Mouse (Mus musculus) kidney, adult 2 months (tissue): ENCODE data around the gene Eed. TPM values are rescaled to one million over a fixed set of nuclear protein-coding genes. Genes with fewer than 3 reads are reported as not detected.
A peak's percentile ranks its signal among the peaks of the same experiment; 100 is the strongest.

Experiments used
- DNase-seq: peaks from one replicate; pipeline ENCODE4 v3.0.0; 2021
- H3K27ac ChIP-seq: fragments of 200-500 bp; 2 replicates; pipeline ENCODE4 v1.5.1; 2012; ENCODE audit warnings: low read depth, low read length, control low read depth, inconsistent platforms; ENCODE audit not compliant: insufficient read depth
- H3K27me3 ChIP-seq: fragments of 200-500 bp; replicated peaks from 2 replicates; pipeline ENCODE4 v1.6.1; 2012; ENCODE audit warnings: mild to moderate bottlenecking, moderate library complexity, low read length, inconsistent platforms; ENCODE audit not compliant: control insufficient read depth, insufficient read depth
- H3K36me3 ChIP-seq: fragments of 200-500 bp; 2 replicates; pipeline ENCODE4 v1.6.1; 2012; ENCODE audit warnings: mild to moderate bottlenecking, moderate library complexity, low read length, inconsistent platforms; ENCODE audit not compliant: control insufficient read depth, insufficient read depth
- H3K4me1 ChIP-seq: fragments of 200-500 bp; 2 replicates; pipeline ENCODE4 v1.6.1; 2011; ENCODE audit warnings: low read length; ENCODE audit not compliant: control insufficient read depth, insufficient read depth
- H3K4me3 ChIP-seq: fragments of 200-500 bp; 2 replicates; pipeline ENCODE4 v1.5.1; 2011; ENCODE audit warnings: mild to moderate bottlenecking, low read depth, low read length, control low read depth; ENCODE audit not compliant: insufficient read depth
- CTCF ChIP-seq: fragments of 200-500 bp; conservative IDR thresholded peaks from 2 replicates; pipeline ENCODE4 v1.5.1; 2011; ENCODE audit warnings: low read depth, mild to moderate bottlenecking, control low read depth, low read length, moderate library complexity, mixed read lengths; ENCODE audit not compliant: insufficient read depth, insufficient read length
- POLR2A ChIP-seq: fragments of 200-500 bp; IDR thresholded peaks from one replicate; pipeline ENCODE4 v1.6.1; 2011; ENCODE audit warnings: low read depth, low read length, control low read depth
- WGBS: fragments of 180-500 bp; shearing (Covaris S2); methylation state at CpG from one replicate; pipeline ENCODE4 v1.1.7; 2018; 5-methylcytosine and 5-hydroxymethylcytosine counted together
- polyA plus RNA-seq: library from polyadenylated mRNA; depleted of rRNA; stranded (reverse); fragments of >200 nt; gene quantifications from 2 replicates; pipeline ENCODE4 v1.2.3, GENCODE M21; 2012; rRNA removed

The Eed gene
- polyA plus RNA-seq, 1 experiment, result 14.8 TPM

DNA sequence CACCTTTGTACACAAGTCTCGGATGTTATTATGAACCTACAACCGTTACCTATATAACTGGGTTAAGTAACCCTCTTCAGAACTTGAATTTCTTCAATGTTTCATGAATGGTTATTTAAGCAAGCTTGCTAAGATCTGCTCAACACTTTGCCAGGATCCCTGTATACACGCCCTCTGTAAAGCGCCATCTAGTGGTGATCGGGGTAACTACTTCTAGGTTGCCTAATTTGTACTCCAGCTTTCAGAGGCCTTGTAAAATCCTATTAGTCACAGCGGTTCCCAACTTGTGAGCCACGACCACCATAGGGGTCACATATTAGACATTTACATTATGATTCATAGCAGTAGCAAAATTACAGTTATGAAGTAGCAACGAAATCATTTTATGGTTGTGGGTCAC is 72.8 kb downstream of the Eed start:
- Histone ChIP-seq H3K27ac (no peak overlapping the region), H3K4me3 (no peak overlapping the region), H3K27me3 (no peaks in the 10 kb centered on the region), H3K4me1 (peaks cover 6% of the 10 kb centered on the region; the same call in 1 of the 2 replicates), H3K36me3 (no peaks in the 10 kb centered on the region)
- DNase-seq, result peak; percentile 71
- WGBS, result 24% methylated on average over 8 of the region's 8 CpGs
- TF ChIP-seq CTCF (peak; percentile 67), POLR2A (no peak)

Other genes with a start within 250 kb of the Eed start
- gene Ccdc81, start 77.4 kb downstream of the Eed start, polyA plus RNA-seq, result not detected in 2 replicates
- gene Hikeshi, start 39.8 kb downstream of the Eed start, polyA plus RNA-seq, result 69.4 and 84.3 TPM in 2 replicates
- 89.4 and 99.3 TPM in 2 replicates for gene Picalm, start 149.2 kb upstream of the Eed start, polyA plus RNA-seq